Mouse (Mus musculus) stomach, embryonic 14.5 days (tissue): ENCODE data around the gene Adssl1. TPM values are rescaled to one million over a fixed set of nuclear protein-coding genes. Genes with fewer than 3 reads are reported as not detected.

Source experiments
- ATAC-seq: fragments of 200-750 bp; cut with Nextera tagmentation; 2 replicates; pipeline ENCODE4 v1.8.0; 2017; ENCODE audit warnings: low read depth, moderate TSS enrichment; ENCODE audit not compliant: insufficient number of reproducible peaks, insufficient read depth, low FRiP score
- H3K27ac ChIP-seq: fragments of 300-500 bp; sonication (generic); 2 replicates; pipeline ENCODE4 v1.5.1; 2014; ENCODE audit warnings: mild to moderate bottlenecking, low read length, moderate library complexity, mixed read lengths
- H3K27me3 ChIP-seq: fragments of 300-500 bp; sonication (generic); 2 replicates; pipeline ENCODE4 v1.6.1; 2014; ENCODE audit warnings: low read length, control low read depth, mixed read lengths; ENCODE audit not compliant: control insufficient read depth, insufficient read depth
- H3K36me3 ChIP-seq: fragments of 300-500 bp; sonication (generic); 2 replicates; pipeline ENCODE4 v1.6.1; 2014; ENCODE audit warnings: mild to moderate bottlenecking, control low read depth, low read length, moderate library complexity, mixed read lengths; ENCODE audit not compliant: control insufficient read depth, insufficient read depth
- H3K4me1 ChIP-seq: fragments of 300-500 bp; sonication (generic); 2 replicates; pipeline ENCODE4 v1.6.1; 2014; ENCODE audit warnings: low read length, control low read depth, mixed read lengths; ENCODE audit not compliant: control insufficient read depth, insufficient read depth
- H3K4me2 ChIP-seq: fragments of 300-500 bp; sonication (generic); replicated peaks from 2 replicates; pipeline ENCODE4 v1.6.1; 2014; ENCODE audit warnings: low read depth, low read length, control low read depth
- H3K4me3 ChIP-seq: fragments of 300-500 bp; sonication (generic); 2 replicates; pipeline ENCODE4 v1.5.1; 2014; ENCODE audit warnings: low read depth, low read length, control low read depth
- H3K9ac ChIP-seq: fragments of 300-500 bp; sonication (generic); replicated peaks from 2 replicates; pipeline ENCODE4 v1.6.1; 2014; ENCODE audit warnings: low read depth, mild to moderate bottlenecking, control low read depth, low read length, moderate library complexity, mixed read lengths
- H3K9me3 ChIP-seq: fragments of 300-500 bp; sonication (generic); 2 replicates; pipeline ENCODE4 v1.6.1; 2016; ENCODE audit warnings: low read depth, low read length, control low read depth; ENCODE audit not compliant: control insufficient read depth
- WGBS: fragments of 180-500 bp; shearing (Covaris S2); extraction: QIAGEN DNeasy Blood & Tissue Kit; methylation state at CpG from one replicate; pipeline ENCODE4 v1.1.7; 2014; 5-methylcytosine and 5-hydroxymethylcytosine counted together
- polyA plus RNA-seq: library from polyadenylated mRNA; unstranded; fragments of >200 nt; fragmentation: Nextera tagmentation; extraction: Ambion mirVana; gene quantifications from 2 replicates; pipeline ENCODE4 v1.2.1, GENCODE M21; 2014

The Adssl1 gene
- polyA plus RNA-seq, 1 experiment from 2014 or later: 3.1 TPM

DNA sequence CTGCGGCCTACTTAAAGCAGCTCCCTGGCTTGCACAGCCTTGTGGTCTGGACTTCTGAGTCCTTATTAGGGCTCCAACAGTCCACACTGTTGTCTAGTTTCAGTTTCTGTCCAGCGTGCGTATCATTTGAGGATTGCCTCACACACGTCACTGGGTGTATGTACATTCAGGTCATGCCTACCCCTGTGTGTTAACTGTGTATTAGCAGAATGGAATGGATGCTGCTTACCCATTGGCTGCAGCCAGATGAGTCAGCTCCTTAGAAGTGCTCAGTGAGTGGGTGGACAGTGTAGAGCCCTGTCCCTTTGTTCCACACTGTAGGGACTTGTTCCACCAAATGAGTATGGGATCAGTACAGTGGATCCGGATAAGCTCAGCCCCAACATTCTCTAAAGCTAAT, 28.2 kb downstream of the Adssl1 start:
- no peak overlapping the region for H3K4me2 ChIP-seq
- H3K27ac ChIP-seq: no peak overlapping the region
- H3K4me1 ChIP-seq: peaks cover 11% of the 10 kb centered on the region
- no peaks in the 10 kb centered on the region for H3K9me3 ChIP-seq
- 93% methylated on average over 5 of the region's 5 CpGs for WGBS
- ATAC-seq: no peak
- no peak overlapping the region for H3K4me3 ChIP-seq
- H3K9ac ChIP-seq: no peak overlapping the region
- peaks cover 34% of the 10 kb centered on the region for H3K36me3 ChIP-seq
- H3K27me3 ChIP-seq: no peaks in the 10 kb centered on the region

GRCm38 (mm10) chr12:112651778-112652439, 32.1 kb downstream of the Adssl1 start:
- Histone ChIP-seq H3K27me3 (no peaks in the 10 kb centered on the region), H3K9me3 (no peaks in the 10 kb centered on the region), H3K4me1 (0 out of 2 replicates have a peak, but pooled peaks cover 5% of the 10 kb centered on the region), H3K27ac (no peak overlapping the region), H3K4me3 (no peak overlapping the region), H3K36me3 (peaks cover 70% of the 10 kb centered on the region), H3K4me2 (no peak overlapping the region), H3K9ac (no peak overlapping the region)
- WGBS: 75% methylated on average over 5 of the region's 5 CpGs
- ATAC-seq: no peak

- H3K9me3 ChIP-seq: no peaks in the 10 kb centered on the region
- 0 out of 2 replicates have a peak, but pooled peaks cover 5% of the 10 kb centered on the region for H3K4me1 ChIP-seq
- H3K9ac ChIP-seq: no peak overlapping the region
- 39% methylated on average over 7 of the region's 7 CpGs for WGBS
- peak; percentile 69 for ATAC-seq
- H3K4me2 ChIP-seq: no peak overlapping the region
- peaks cover 78% of the 10 kb centered on the region for H3K36me3 ChIP-seq
- H3K27ac ChIP-seq: no peak overlapping the region; the same call in 1 of the 2 replicates
- no peaks in the 10 kb centered on the region for H3K27me3 ChIP-seq
- H3K4me3 ChIP-seq: no peak overlapping the region
These were observed 33.4 kb downstream of the Adssl1 start for GRCm38 (mm10) chr12:112653157-112653824.

DNA sequence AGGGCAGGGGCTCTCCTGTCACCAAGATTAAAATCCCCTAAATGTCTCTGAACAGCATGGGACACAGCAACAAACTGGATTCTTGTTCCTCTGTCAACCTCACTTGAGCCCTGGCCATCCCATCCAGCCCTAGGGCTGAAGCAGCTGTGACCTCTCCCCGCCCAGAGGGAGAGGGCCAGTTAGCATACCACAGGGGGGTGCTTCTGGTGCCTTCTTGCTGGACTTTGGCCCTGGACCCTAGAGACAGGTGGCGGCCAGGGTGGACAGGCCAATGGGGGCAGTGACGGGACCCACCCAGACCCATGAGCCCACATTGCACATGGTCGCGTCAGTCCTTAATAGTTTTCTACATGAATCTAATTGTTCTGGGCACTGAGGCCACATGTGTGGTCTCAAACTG, 34.2 kb downstream of the Adssl1 start:
- ATAC-seq: no peak
- Histone ChIP-seq H3K4me3 (no peak overlapping the region), H3K9me3 (no peaks in the 10 kb centered on the region), H3K4me1 (0 out of 2 replicates have a peak, but pooled peaks cover 5% of the 10 kb centered on the region), H3K36me3 (peaks cover 81% of the 10 kb centered on the region), H3K27me3 (no peaks in the 10 kb centered on the region), H3K4me2 (no peak overlapping the region), H3K27ac (no peak overlapping the region), H3K9ac (no peak overlapping the region)
- WGBS: 82% methylated on average over 5 of the region's 5 CpGs

GRCm38 (mm10) chr12:112658619-112659018, 38.8 kb downstream of the Adssl1 start:
- Histone ChIP-seq H3K4me2 (no peak overlapping the region), H3K27me3 (no peaks in the 10 kb centered on the region), H3K27ac (no peak overlapping the region), H3K9me3 (no peaks in the 10 kb centered on the region), H3K4me3 (no peak overlapping the region), H3K4me1 (peaks cover 47% of the 10 kb centered on the region), H3K36me3 (peaks cover 81% of the 10 kb centered on the region), H3K9ac (no peak overlapping the region)
- 91% methylated on average over 7 of the region's 7 CpGs for WGBS
- no peak for ATAC-seq

DNA sequence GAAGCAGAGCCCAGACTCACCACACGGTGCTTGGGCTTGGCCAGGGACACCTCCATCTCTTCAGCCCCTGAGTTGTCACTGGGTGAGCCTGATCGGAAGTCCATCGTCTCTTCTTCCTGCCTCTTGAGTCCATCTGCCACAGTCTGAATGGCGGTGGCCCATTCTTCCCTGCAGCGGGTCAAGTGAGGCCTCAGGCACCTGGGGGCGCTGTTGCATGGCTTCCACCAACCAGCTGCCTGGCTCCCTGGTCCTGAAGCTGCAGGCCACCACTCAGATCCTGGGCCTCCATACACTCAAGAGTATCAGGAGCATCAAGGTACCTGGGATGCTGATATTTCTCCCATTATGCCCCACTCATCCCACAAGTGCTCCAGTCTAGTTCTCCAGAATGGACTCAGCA, 39.3 kb downstream of the Adssl1 start:
- 82% methylated on average over 6 of the region's 6 CpGs for WGBS
- no peak overlapping the region for H3K27ac ChIP-seq

GRCm38 (mm10) chr12:112660576-112661326, 40.9 kb downstream of the Adssl1 start:
- ATAC-seq: peak; percentile 84
- H3K36me3 ChIP-seq: peaks cover 66% of the 10 kb centered on the region
- 19% methylated on average over 5 of the region's 5 CpGs for WGBS
- 0 out of 2 replicates have a peak overlapping the region, but pooled peaks have one; percentile 11 for H3K9ac ChIP-seq
- peaks cover 58% of the 10 kb centered on the region for H3K4me1 ChIP-seq
- H3K4me3 ChIP-seq: no peak overlapping the region
- H3K27ac ChIP-seq: peak overlapping the region; percentile 93
- H3K9me3 ChIP-seq: no peaks in the 10 kb centered on the region
- no peaks in the 10 kb centered on the region for H3K27me3 ChIP-seq
- peak overlapping the region; percentile 29 for H3K4me2 ChIP-seq

More for the DNA sequence above, 39.3 kb downstream of the Adssl1 start:
- H3K4me1 ChIP-seq: peaks cover 49% of the 10 kb centered on the region
- ATAC-seq: no peak
- no peak overlapping the region for H3K4me3 ChIP-seq
- H3K9me3 ChIP-seq: no peaks in the 10 kb centered on the region
- no peak overlapping the region for H3K9ac ChIP-seq
- no peak overlapping the region for H3K4me2 ChIP-seq
- no peaks in the 10 kb centered on the region for H3K27me3 ChIP-seq
- H3K36me3 ChIP-seq: peaks cover 78% of the 10 kb centered on the region

- peaks cover 61% of the 10 kb centered on the region for H3K36me3 ChIP-seq
- H3K9me3 ChIP-seq: no peaks in the 10 kb centered on the region
- H3K4me1 ChIP-seq: peaks cover 64% of the 10 kb centered on the region
- ATAC-seq: no peak
- no peak overlapping the region for H3K4me3 ChIP-seq
- peak overlapping the region; percentile 93 for H3K27ac ChIP-seq
- H3K27me3 ChIP-seq: no peaks in the 10 kb centered on the region
- peak overlapping the region; percentile 29; the same call in 1 of the 2 replicates for H3K4me2 ChIP-seq
- 74% methylated on average over 3 of the region's 3 CpGs for WGBS
- H3K9ac ChIP-seq: 0 out of 2 replicates have a peak overlapping the region, but pooled peaks have one; percentile 11
These were observed 41.4 kb downstream of the Adssl1 start for GRCm38 (mm10) chr12:112661327-112661605.
